Mouse (Mus musculus) ES-E14 (cell line): Measurements from ENCODE around the gene Arhgap19. TPM values are rescaled to one million over a fixed set of nuclear protein-coding genes. Genes with fewer than 3 reads are reported as not detected.

Source experiments
- DNase-seq: peaks from one replicate; pipeline ENCODE4 v3.0.0-alpha.2; 2013; ENCODE audit warnings: low read depth, low spot score
- H3K27ac ChIP-seq: 2 replicates; pipeline ENCODE4 v1.5.1; 2012; ENCODE audit warnings: low read depth, mild to moderate bottlenecking, low read length, moderate library complexity, mixed read lengths; ENCODE audit not compliant: poor library complexity, insufficient read depth, severe bottlenecking
- H3K36me3 ChIP-seq: 2 replicates; pipeline ENCODE4 v1.6.1; 2012; ENCODE audit warnings: mild to moderate bottlenecking, low read length, moderate library complexity, mixed read lengths; ENCODE audit not compliant: control insufficient read depth, poor library complexity, insufficient read depth, severe bottlenecking
- H3K4me1 ChIP-seq, 2 experiments: fragments of 150-350 bp in 1 of 2; sonication (generic) in 1 of 2; 2 replicates each; pipeline ENCODE4 v1.6.1; 2012; ENCODE audit warnings: low read length in 2 of 2, mild to moderate bottlenecking in 1 of 2, mixed read lengths in 1 of 2; ENCODE audit not compliant: control insufficient read depth in 2 of 2, insufficient read depth in 2 of 2, poor library complexity in 1 of 2
- H3K4me3 ChIP-seq, 2 experiments: fragments of 150-350 bp in 1 of 2; sonication (generic) in 1 of 2; 2 replicates each; pipeline ENCODE4 v1.5.1; 2012; ENCODE audit warnings: low read length in 2 of 2, low read depth in 1 of 2, mild to moderate bottlenecking in 1 of 2, mixed read lengths in 1 of 2; ENCODE audit not compliant: insufficient read depth in 1 of 2, poor library complexity in 1 of 2, severe bottlenecking in 1 of 2
- H3K9ac ChIP-seq: 2 replicates; pipeline ENCODE4 v1.6.1; 2012; ENCODE audit warnings: low read depth, mild to moderate bottlenecking, low read length, mixed read lengths; ENCODE audit not compliant: poor library complexity, insufficient read depth, severe bottlenecking
- H3K9me3 ChIP-seq: fragments of 150-350 bp; sonication (generic); 2 replicates; pipeline ENCODE4 v1.6.1; 2012; ENCODE audit warnings: low read depth, mild to moderate bottlenecking, low read length; ENCODE audit not compliant: control insufficient read depth, insufficient read depth
- CHD2 ChIP-seq: IDR thresholded peaks from 2 replicates; pipeline ENCODE4 v1.6.1; 2014; ENCODE audit warnings: mild to moderate bottlenecking, low read depth, low read length, inconsistent platforms
- HCFC1 ChIP-seq: IDR thresholded peaks from 2 replicates; pipeline ENCODE4 v1.6.1; 2012; ENCODE audit warnings: low read length, inconsistent platforms, borderline replicate concordance; ENCODE audit not compliant: insufficient read depth
- MAFK ChIP-seq: IDR thresholded peaks from 2 replicates; pipeline ENCODE4 v1.6.1; 2014; ENCODE audit warnings: mild to moderate bottlenecking, low read depth, low read length, inconsistent platforms; ENCODE audit not compliant: insufficient read depth
- ZC3H11A ChIP-seq: IDR thresholded peaks from 2 replicates; pipeline ENCODE4 v1.6.1; 2012; ENCODE audit warnings: low read depth, mild to moderate bottlenecking, inconsistent platforms, low read length, borderline replicate concordance
- ZNF384 ChIP-seq: IDR thresholded peaks from 2 replicates; pipeline ENCODE4 v1.6.1; 2012; ENCODE audit warnings: low read depth, low read length, inconsistent platforms
- in situ Hi-C, 2 experiments: fragments of 600-800 bp; cut with MboI; formaldehyde crosslinking; loops; one replicate each; pipeline ENCODE4 v1.15.1; 2025; ENCODE audit warnings: low sequenced_read_pairs in 2 of 2, inconsistent platforms in 1 of 2; ENCODE audit not compliant: unreplicated experiment in 2 of 2
- total RNA-seq: library from RNA; depleted of rRNA; stranded (reverse); fragments of 300-350 nt; gene quantifications from 2 replicates; pipeline ENCODE4 v1.2.3, GENCODE M21; 2012

Gene Arhgap19
- total RNA-seq, 1 experiment = 31.7 TPM

DNA sequence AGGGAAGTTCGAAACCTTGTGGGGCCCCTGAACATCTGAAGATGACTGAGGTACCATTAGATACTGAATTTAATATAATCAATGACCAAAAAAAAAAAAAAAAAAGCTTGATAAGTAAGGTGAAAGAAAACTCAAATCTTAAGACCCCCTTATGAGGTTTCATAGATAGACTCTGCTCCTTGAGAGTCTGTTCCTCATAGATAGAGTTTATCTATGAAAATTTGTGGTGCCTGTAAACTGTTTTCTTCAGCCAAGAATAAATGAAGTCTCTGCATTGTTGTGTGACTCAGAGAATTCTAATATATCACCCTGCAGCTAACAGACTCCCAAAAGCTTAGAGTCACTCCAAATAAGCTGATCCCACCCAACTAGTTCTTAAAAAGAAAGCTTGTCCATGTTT is 15.0 kb downstream of the Arhgap19 start:
- in situ Hi-C loops = no loop called here
- peaks cover 20% of the 10 kb centered on the region for H3K36me3 ChIP-seq
- DNase-seq = no peak

DNA sequence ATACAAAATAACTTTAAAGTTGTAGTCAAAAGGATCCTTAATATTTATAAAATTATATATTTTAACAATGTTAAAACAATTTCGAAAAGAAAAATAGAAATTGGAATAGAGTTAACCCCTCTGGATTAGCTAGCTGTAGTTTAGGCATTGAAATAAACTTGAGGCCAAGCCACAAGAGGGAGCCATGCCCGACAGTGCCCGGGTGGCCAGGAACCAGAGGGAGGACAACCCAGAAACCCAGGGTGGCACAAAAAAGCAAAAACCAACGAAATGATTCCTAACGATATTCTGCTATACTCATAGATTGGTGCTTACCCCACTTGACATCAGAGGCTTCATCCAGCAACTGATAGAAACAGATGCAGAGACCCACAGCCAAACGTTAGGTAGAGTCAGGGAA is 24.3 kb downstream of the Arhgap19 start:
- H3K9me3 ChIP-seq = no peaks in the 10 kb centered on the region
- in situ Hi-C loops = no loop called here
- no peak for DNase-seq
- TF ChIP-seq MAFK = no peak
- TF ChIP-seq ZC3H11A = no peak
- H3K27ac ChIP-seq = no peak overlapping the region
- H3K4me3 ChIP-seq = no peak overlapping the region
- no peak overlapping the region for H3K9ac ChIP-seq
- no peaks in the 10 kb centered on the region for H3K4me1 ChIP-seq
- peaks cover 31% of the 10 kb centered on the region for H3K36me3 ChIP-seq

More for the DNA sequence above, 15.0 kb downstream of the Arhgap19 start:
- H3K9ac ChIP-seq = no peak overlapping the region
- no peak overlapping the region for H3K4me3 ChIP-seq
- H3K4me1 ChIP-seq = no peaks in the 10 kb centered on the region
- no peak overlapping the region for H3K27ac ChIP-seq
- H3K9me3 ChIP-seq = no peaks in the 10 kb centered on the region
- no peak for TF ChIP-seq CHD2
- no peak for TF ChIP-seq ZC3H11A
- no peak for TF ChIP-seq ZNF384
- no peak for TF ChIP-seq HCFC1
- no peak for TF ChIP-seq MAFK

- in situ Hi-C loops = loop anchor here in 1 of 2 experiments (10.0 kb wide), 1 partner anchor 114 kb away; no protein-coding TSS in a partner anchor
- peaks cover 32% of the 10 kb centered on the region for H3K36me3 ChIP-seq
Observed at GRCm38 (mm10) chr19:41768711-41769110, 33.1 kb downstream of the Arhgap19 start.

GRCm38 (mm10) chr19:41766628-41767027 is 35.2 kb downstream of the Arhgap19 start:
- in situ Hi-C loops = loop anchor here in 1 of 2 experiments (10.0 kb wide), 1 partner anchor 112 kb away; no protein-coding TSS in a partner anchor
- H3K4me1 ChIP-seq = peaks cover 0 to 7% of the 10 kb centered on the region in 2 experiments; a peak in 2 of 4 replicates
- H3K9ac ChIP-seq = no peak overlapping the region
- H3K9me3 ChIP-seq = no peaks in the 10 kb centered on the region
- DNase-seq = no peak
- H3K4me3 ChIP-seq = no peak overlapping the region
- H3K36me3 ChIP-seq = peaks cover 18% of the 10 kb centered on the region
- H3K27ac ChIP-seq = peak overlapping the region; percentile 42; the same call in 1 of the 2 replicates
- TF ChIP-seq HCFC1 (no peak), CHD2 (no peak), MAFK (no peak), ZC3H11A (no peak), ZNF384 (no peak)

More at GRCm38 (mm10) chr19:41768711-41769110, 33.1 kb downstream of the Arhgap19 start:
- Histone ChIP-seq H3K9ac (no peak overlapping the region), H3K4me3 (no peak overlapping the region), H3K27ac (no peak overlapping the region), H3K9me3 (no peaks in the 10 kb centered on the region), H3K4me1 (peaks cover 0 to 2% of the 10 kb centered on the region in 2 experiments; a peak in 1 of 4 replicates)
- DNase-seq = no peak
- TF ChIP-seq ZC3H11A = no peak
- no peak for TF ChIP-seq HCFC1
- no peak for TF ChIP-seq ZNF384
- TF ChIP-seq CHD2 = no peak
- no peak for TF ChIP-seq MAFK
